In genomic region chr12:99430992-99431391, GRCm38 (mm10) we compare ENCODE assay signal across 24 mouse cellular contexts.
A peak's percentile ranks its signal among the peaks of the same experiment; 100 is the strongest.
DNase-seq lines count a peak whose midpoint lies in the region; ATAC-seq lines count a peak whose summit lies in the region.
"Had no signal": no experiment of that assay in that cellular context is flagged by ENCODE, and none has a peak within 500 bp of the region (broad histone marks: within the 10 kb centered on the region; RNA-seq: fewer than 3 reads in every experiment).

No protein-coding gene starts in this region.

- no peaks in the 10 kb centered on the region for H3K27me3 ChIP-seq in splenic B cell, adult 2 months (ENCODE audit: control insufficient read depth, insufficient read depth, low read length, poor library complexity, severe bottlenecking)
- H3K27me3 ChIP-seq: embryonic facial prominence, embryonic 12.5 days; embryonic facial prominence, embryonic 15.5 days; hindbrain, embryonic 13.5 days had no signal

- DNase-seq in 3T3-L1 (ENCODE audit: low read depth, low spot score): peak; percentile 2
- peak; percentile 26 for DNase-seq in CD4-positive, CD25-positive, alpha-beta regulatory T cell, adult 2 months (ENCODE audit: low read depth, low spot score)
- DNase-seq in splenic B cell, adult 2 months (ENCODE audit: low read depth, low spot score): peak; percentile 51
- DNase-seq in embryo, embryonic 9.5 days (ENCODE audit: extremely low spot score): no peak
- no peak for DNase-seq in right cerebral cortex, postnatal 4 days
- no peak for DNase-seq in spleen, postnatal 10 days (ENCODE audit: low spot score in 2 of 2)
- DNase-seq: adrenal gland, postnatal 10 days; adrenal gland, postnatal 36 days; cerebellum, adult 18-20 months; cerebellum, adult 9-10 months; cerebellum, postnatal 14 days; forebrain, postnatal 0 days; gastrocnemius, adult 2 months; gastrocnemius, postnatal 14 days; heart, adult 11 months; heart, postnatal 36 days had no signal

- peak; percentile 52 for ATAC-seq in activated CD4-positive, CD25-positive, alpha-beta regulatory T cell, adult 4 months
- ATAC-seq: forebrain, embryonic 14.5 days; forebrain, postnatal 0 days; hindbrain, embryonic 16.5 days; inflammation-experienced regulatory T-cells, adult 6 months had no signal

- no peaks in the 10 kb centered on the region for H3K36me3 ChIP-seq in splenic B cell, adult 2 months (ENCODE audit: control insufficient read depth, insufficient read depth, low read length, poor library complexity, severe bottlenecking)
- H3K36me3 ChIP-seq: embryonic facial prominence, embryonic 12.5 days; embryonic facial prominence, embryonic 15.5 days; hindbrain, embryonic 10.5 days; hindbrain, embryonic 13.5 days had no signal

Comparison
In these comparisons a context has a peak if more than half of its experiments do, and no peak if none do; other contexts are left out.
1. DNase-seq: peak in 3T3-L1 (single experiment), CD4-positive, CD25-positive, alpha-beta regulatory T cell, adult 2 months (single experiment) and splenic B cell, adult 2 months (single experiment); none in embryo, embryonic 9.5 days (single experiment), right cerebral cortex, postnatal 4 days (single experiment) and spleen, postnatal 10 days (0 of 2).